In the genomic region with DNA sequence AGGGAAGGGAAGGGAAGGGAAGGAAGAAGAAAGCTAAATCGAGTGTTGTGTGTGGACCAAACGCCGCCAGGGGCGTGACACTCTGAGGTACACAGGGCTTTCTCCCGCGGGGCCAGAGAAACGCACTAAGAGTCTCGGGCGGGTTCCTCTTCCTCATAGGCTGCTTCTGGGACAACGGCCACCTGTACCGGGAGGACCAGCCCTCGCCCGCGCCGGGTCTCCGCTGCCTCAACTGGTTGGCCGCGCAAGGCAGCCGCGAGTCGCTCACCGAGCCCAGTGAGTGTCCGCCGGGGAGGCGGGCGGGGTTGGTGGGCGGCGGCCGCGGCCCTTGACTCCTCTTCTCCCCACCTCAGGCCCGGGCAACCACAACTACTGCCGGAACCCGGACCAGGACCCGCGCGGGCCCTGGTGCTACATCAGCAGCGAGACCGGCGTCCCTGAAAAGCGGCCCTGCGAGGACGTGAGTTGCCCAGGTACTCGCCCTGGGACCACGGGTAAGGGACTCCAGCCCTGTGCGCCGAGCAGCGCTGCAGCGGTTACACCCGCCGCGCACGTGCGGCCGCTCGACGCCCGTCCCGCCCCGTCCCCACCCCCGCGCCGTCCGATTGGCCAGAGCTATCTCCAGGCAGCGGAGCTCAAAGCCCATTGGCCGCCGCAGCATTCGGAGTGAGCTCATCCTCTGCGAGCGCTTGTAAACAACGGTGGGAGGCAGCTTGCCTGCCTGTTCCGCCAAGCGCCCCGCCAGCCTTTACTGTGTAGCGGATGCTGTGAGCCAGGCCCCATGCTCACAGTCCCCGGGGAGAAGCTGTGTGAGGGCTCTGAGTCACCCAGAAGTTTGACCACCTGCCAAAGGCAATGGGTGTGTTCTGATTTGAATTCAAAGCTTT, we compare ENCODE assay signal across 8 mouse cellular contexts. TPM values are rescaled to one million over a fixed set of nuclear protein-coding genes. Genes with fewer than 3 reads are reported as not detected.
DNase-seq lines count a peak whose midpoint lies in the region; ATAC-seq and TF ChIP-seq lines count a peak whose summit lies in the region.

No protein-coding gene starts in this region.

- peak overlapping the region; percentile 97 for H3K27ac ChIP-seq in cortical plate, adult 2 months (ENCODE audit: insufficient read depth, low read length)

- peak overlapping the region; percentile 74 for H3K4me3 ChIP-seq in cortical plate, adult 2 months (ENCODE audit: insufficient read depth, low read length)

- peak; percentile 80 for TF ChIP-seq POLR2A in cortical plate, adult 2 months (IDR thresholded peaks at IDR 0.05; ENCODE audit: extremely low read depth, insufficient read depth, low read length)

- ATAC-seq in activated CD4-positive, CD25-positive, alpha-beta regulatory T cell, adult 4 months, result peak; percentile 76
- peak; percentile 79 for ATAC-seq in megakaryocyte, adult 5-6 weeks (ENCODE audit: poor library complexity, severe bottlenecking)

- DNase-seq in gastrocnemius, adult 8-10 months (ENCODE audit: low spot score in 2 of 2), result peak; percentile 85 to 93
- DNase-seq in induced T-regulatory cell, adult 2 months (ENCODE audit: low read depth), result peak; percentile 97
- DNase-seq in left cerebral cortex, adult 8-10 months (ENCODE audit: low spot score in 2 of 2), result peak; percentile 78 to 95
- peak; percentile 93 for DNase-seq in right cerebral cortex, adult 2 months (ENCODE audit: low spot score in 2 of 2)
- peak; percentile 86 for DNase-seq in urinary bladder, postnatal 10 days (ENCODE audit: low spot score)

- no peak for TF ChIP-seq CTCF in cortical plate, adult 2 months (IDR thresholded peaks at IDR 0.05; ENCODE audit: extremely low read depth, insufficient read depth, low read length)

- peaks cover 10% of the 10 kb centered on the region for H3K4me1 ChIP-seq in cortical plate, adult 2 months (ENCODE audit: control insufficient read depth, insufficient read depth, low read length)

RNA-seq across cellular contexts. Expression of a gene that starts 1.8 kb away (rescaled TPM):
- 10 to 100 TPM; 32.9 to 53.5 TPM for polyA plus RNA-seq in activated CD4-positive, CD25-positive, alpha-beta regulatory T cell, adult 4 months (2017; shearing (Covaris generic))
- 41.3 and 42.6 TPM in 2 replicates for polyA plus RNA-seq in cortical plate, adult 2 months (2012; rRNA removed)
- total RNA-seq in gastrocnemius, adult 8-10 months (2022), result 10 to 100 TPM; 28.3 to 39.0 (median 36.6) TPM
- 10 to 100 TPM; 40.3 to 44.5 (median 42.4) TPM for total RNA-seq in left cerebral cortex, adult 8-10 months (2022)
- 1.0 and 3.3 TPM in 2 replicates for total RNA-seq in megakaryocyte, adult 5-6 weeks (2015)
- total RNA-seq in megakaryocyte, adult 5-6 weeks (2017), result 2.6 and 3.8 TPM in 2 replicates

RNA-seq across cellular contexts. Expression of a gene that starts 43.3 kb away (rescaled TPM):
- 10 to 100 TPM; 13.3 to 15.6 TPM for polyA plus RNA-seq in activated CD4-positive, CD25-positive, alpha-beta regulatory T cell, adult 4 months (2017; shearing (Covaris generic))
- polyA plus RNA-seq in cortical plate, adult 2 months (2012; rRNA removed), result 29.0 and 30.1 TPM in 2 replicates
- 10 to 100 TPM; 13.0 to 22.3 (median 19.2) TPM for total RNA-seq in gastrocnemius, adult 8-10 months (2022)
- 10 to 100 TPM; 53.4 to 57.4 (median 54.1) TPM for total RNA-seq in left cerebral cortex, adult 8-10 months (2022)
- total RNA-seq in megakaryocyte, adult 5-6 weeks (2015), result 25.6 and 27.7 TPM in 2 replicates
- 27.2 and 33.2 TPM in 2 replicates for total RNA-seq in megakaryocyte, adult 5-6 weeks (2017)

Comparison
In these comparisons a context has a peak if more than half of its experiments do, and no peak if none do; other contexts are left out.
1. Peak in every context shown above with its lines: DNase-seq, ATAC-seq, H3K4me3 ChIP-seq and H3K27ac ChIP-seq.
2. RNA of a gene that starts 1.8 kb away (total RNA-seq): 40.3 to 44.5 TPM in left cerebral cortex, adult 8-10 months and 28.3 to 39.0 TPM in gastrocnemius, adult 8-10 months; 1.0 to 3.8 TPM in megakaryocyte, adult 5-6 weeks; every median in the first group is over 4 times any median in the second.